Mouse (Mus musculus) heart, embryonic 15.5 days (tissue): ENCODE results near the gene F8. TPM values are rescaled to one million over a fixed set of nuclear protein-coding genes. Genes with fewer than 3 reads are reported as not detected.

Experiments used
- ATAC-seq: fragments of 200-750 bp; cut with Nextera tagmentation; replicated peaks from 2 replicates; pipeline ENCODE4 v1.8.0; 2017; ENCODE audit warnings: low read depth, moderate TSS enrichment; ENCODE audit not compliant: insufficient number of reproducible peaks, insufficient read depth, low FRiP score
- H3K27ac ChIP-seq: fragments of 300-500 bp; sonication (generic); 2 replicates; pipeline ENCODE4 v1.5.1; 2015; ENCODE audit warnings: mild to moderate bottlenecking, inconsistent platforms
- H3K27me3 ChIP-seq: fragments of 300-500 bp; sonication (generic); 2 replicates; pipeline ENCODE4 v1.6.1; 2015; ENCODE audit warnings: inconsistent platforms
- H3K36me3 ChIP-seq: fragments of 300-500 bp; sonication (generic); 2 replicates; pipeline ENCODE4 v1.6.1; 2015; ENCODE audit warnings: mild to moderate bottlenecking, inconsistent platforms
- H3K4me1 ChIP-seq: fragments of 300-500 bp; sonication (generic); replicated peaks from 2 replicates; pipeline ENCODE4 v1.6.1; 2015; ENCODE audit warnings: inconsistent platforms
- H3K4me2 ChIP-seq: fragments of 300-500 bp; sonication (generic); 2 replicates; pipeline ENCODE4 v1.6.1; 2015; ENCODE audit warnings: inconsistent platforms, mild to moderate bottlenecking, moderate library complexity
- H3K4me3 ChIP-seq: fragments of 300-500 bp; sonication (generic); 2 replicates; pipeline ENCODE4 v1.5.1; 2015; ENCODE audit warnings: mild to moderate bottlenecking, inconsistent platforms
- H3K9ac ChIP-seq: fragments of 300-500 bp; sonication (generic); 2 replicates; pipeline ENCODE4 v1.6.1; 2015; ENCODE audit warnings: mild to moderate bottlenecking, inconsistent platforms
- H3K9me3 ChIP-seq: fragments of 300-500 bp; sonication (generic); replicated peaks from 2 replicates; pipeline ENCODE4 v1.6.1; 2016; ENCODE audit warnings: inconsistent platforms
- WGBS: fragments of 180-500 bp; shearing (Covaris S2); methylation state at CpG from one replicate; pipeline ENCODE4 v1.1.7; 2015; ENCODE audit warnings: mixed read lengths; 5-methylcytosine and 5-hydroxymethylcytosine counted together
- polyA plus RNA-seq: library from polyadenylated mRNA; unstranded; fragments of >200 nt; fragmentation: Nextera tagmentation; extraction: Ambion mirVana; gene quantifications from 2 replicates; pipeline ENCODE4 v1.2.1, GENCODE M21; 2015

The F8 gene
- 1.4 and 1.9 TPM in 2 replicates for polyA plus RNA-seq

- ATAC-seq: peak; percentile 94
- WGBS: 10% methylated on average over 25 of the region's 25 CpGs
- Histone ChIP-seq H3K27ac (peak within 1 kb of the TSS; percentile 93), H3K4me2 (peak within 1 kb of the TSS; percentile 58), H3K9me3 (no peaks in the 10 kb centered on the region), H3K9ac (peak within 1 kb of the TSS; percentile 65), H3K36me3 (no peaks in the 10 kb centered on the region; the same call in none of the 2 replicates), H3K4me3 (peak within 1 kb of the TSS; percentile 62), H3K27me3 (no peaks in the 10 kb centered on the region), H3K4me1 (no peaks in the 10 kb centered on the region)
Measured at GRCm38 (mm10) chrX:75382195-75382771, at the start of gene F8, which contains the start of gene Fundc2. Gene F8 (minus strand): TSS chrX:75382615. Gene Fundc2 (plus strand): TSS chrX:75382399.

GRCm38 (mm10) chrX:75415936-75416785, 33.7 kb upstream of the F8 start, which contains the start of the genes Cmc4, Mtcp1 and Brcc3:
Gene Cmc4 (minus strand): TSS chrX:75416584.
Gene Mtcp1 (minus strand): TSS chrX:75416588.
Gene Brcc3 (plus strand): TSS chrX:75416628.
- H3K27me3 ChIP-seq: no peaks in the 10 kb centered on the region
- H3K9ac ChIP-seq: peak within 1 kb of the TSS; percentile 68
- peak; percentile 99 for ATAC-seq
- no peaks in the 10 kb centered on the region for H3K4me1 ChIP-seq
- WGBS: 10% methylated on average over 52 of the region's 52 CpGs
- peak within 1 kb of the TSS; percentile 85 for H3K27ac ChIP-seq
- no peaks in the 10 kb centered on the region for H3K36me3 ChIP-seq
- H3K4me2 ChIP-seq: peak within 1 kb of the TSS; percentile 58
- no peaks in the 10 kb centered on the region for H3K9me3 ChIP-seq
- peak within 1 kb of the TSS; percentile 64 for H3K4me3 ChIP-seq

- H3K27ac ChIP-seq: no peak overlapping the region
- H3K9me3 ChIP-seq: no peaks in the 10 kb centered on the region
- H3K27me3 ChIP-seq: no peaks in the 10 kb centered on the region
- no peak overlapping the region for H3K4me3 ChIP-seq
- WGBS: 81% methylated on average over 1 of the region's 1 CpGs
- H3K4me1 ChIP-seq: no peaks in the 10 kb centered on the region
- ATAC-seq: no peak
- no peaks in the 10 kb centered on the region for H3K36me3 ChIP-seq
- no peak overlapping the region for H3K4me2 ChIP-seq
- H3K9ac ChIP-seq: no peak overlapping the region
Measured at GRCm38 (mm10) chrX:75409711-75410110, 27.3 kb upstream of the F8 start.

- 0 out of 2 replicates have a peak overlapping the region, but pooled peaks have one; percentile 12 for H3K27ac ChIP-seq
- no peaks in the 10 kb centered on the region for H3K36me3 ChIP-seq
- ATAC-seq: no peak
- H3K4me2 ChIP-seq: no peak overlapping the region
- no peak overlapping the region for H3K9ac ChIP-seq
- H3K4me1 ChIP-seq: no peaks in the 10 kb centered on the region
- no peaks in the 10 kb centered on the region for H3K27me3 ChIP-seq
- no peaks in the 10 kb centered on the region for H3K9me3 ChIP-seq
- no peak overlapping the region for H3K4me3 ChIP-seq
Measured at GRCm38 (mm10) chrX:75403350-75403749, 20.9 kb upstream of the F8 start.

- 59% methylated on average over 2 of the region's 2 CpGs for whole genome bisulfite sequencing
- H3K9ac ChIP-seq: no peak overlapping the region
- 0 out of 2 replicates have a peak overlapping the region, but pooled peaks have one; percentile 12 for H3K27ac ChIP-seq
- H3K27me3 ChIP-seq: no peaks in the 10 kb centered on the region
- no peaks in the 10 kb centered on the region for H3K36me3 ChIP-seq
- no peak overlapping the region for H3K4me3 ChIP-seq
- no peak overlapping the region for H3K4me2 ChIP-seq
- H3K4me1 ChIP-seq: no peaks in the 10 kb centered on the region
- no peaks in the 10 kb centered on the region for H3K9me3 ChIP-seq
- no peak for ATAC-seq
Measured at GRCm38 (mm10) chrX:75402668-75403067, 20.3 kb upstream of the F8 start.

GRCm38 (mm10) chrX:75399471-75399870, 17.1 kb upstream of the F8 start:
- Histone ChIP-seq H3K27ac (no peak overlapping the region), H3K36me3 (no peaks in the 10 kb centered on the region), H3K9ac (no peak overlapping the region), H3K9me3 (no peaks in the 10 kb centered on the region), H3K4me3 (no peak overlapping the region), H3K27me3 (no peaks in the 10 kb centered on the region), H3K4me1 (no peaks in the 10 kb centered on the region), H3K4me2 (no peak overlapping the region)
- 87% methylated on average over 1 of the region's 1 CpGs for WGBS
- no peak for ATAC-seq

GRCm38 (mm10) chrX:75381699-75382098, 716 bp downstream of the F8 start:
- H3K4me2 ChIP-seq: peak overlapping the region; percentile 58
- no peaks in the 10 kb centered on the region for H3K4me1 ChIP-seq
- H3K27ac ChIP-seq: peak overlapping the region; percentile 93
- H3K27me3 ChIP-seq: no peaks in the 10 kb centered on the region
- peak overlapping the region; percentile 62 for H3K4me3 ChIP-seq
- no peaks in the 10 kb centered on the region for H3K36me3 ChIP-seq
- H3K9ac ChIP-seq: no peak overlapping the region
- no peak for ATAC-seq
- no peaks in the 10 kb centered on the region for H3K9me3 ChIP-seq
- WGBS: 62% methylated on average over 5 of the region's 5 CpGs

GRCm38 (mm10) chrX:75381176-75381575, 1.2 kb downstream of the F8 start:
- Histone ChIP-seq H3K27ac (no peak overlapping the region), H3K4me3 (no peak overlapping the region), H3K9me3 (no peaks in the 10 kb centered on the region), H3K4me1 (no peaks in the 10 kb centered on the region), H3K36me3 (no peaks in the 10 kb centered on the region), H3K27me3 (no peaks in the 10 kb centered on the region), H3K4me2 (no peak overlapping the region), H3K9ac (no peak overlapping the region)
- WGBS: 70% methylated on average over 1 of the region's 1 CpGs
- no peak for ATAC-seq

- Histone ChIP-seq H3K4me1 (no peaks in the 10 kb centered on the region), H3K4me2 (no peak overlapping the region), H3K9ac (no peak overlapping the region), H3K27ac (no peak overlapping the region), H3K9me3 (no peaks in the 10 kb centered on the region), H3K36me3 (no peaks in the 10 kb centered on the region), H3K4me3 (no peak overlapping the region), H3K27me3 (no peaks in the 10 kb centered on the region)
- no peak for ATAC-seq
Measured at GRCm38 (mm10) chrX:75376815-75377214, 5.6 kb downstream of the F8 start.

- Histone ChIP-seq H3K27me3 (no peaks in the 10 kb centered on the region), H3K27ac (no peak overlapping the region; the same call in 1 of the 2 replicates), H3K9ac (no peak overlapping the region), H3K36me3 (no peaks in the 10 kb centered on the region), H3K4me3 (no peak overlapping the region), H3K4me2 (no peak overlapping the region), H3K9me3 (no peaks in the 10 kb centered on the region), H3K4me1 (peaks cover 5% of the 10 kb centered on the region; the same call in 1 of the 2 replicates)
- 42% methylated on average over 2 of the region's 2 CpGs for WGBS
- 0 out of 2 replicates have a peak, but pooled peaks have one; percentile 27 for ATAC-seq
Measured at GRCm38 (mm10) chrX:75372666-75373425, 9.6 kb downstream of the F8 start.

- H3K9me3 ChIP-seq: no peaks in the 10 kb centered on the region
- no peak overlapping the region for H3K4me3 ChIP-seq
- no peak overlapping the region for H3K9ac ChIP-seq
- peaks cover 5% of the 10 kb centered on the region; the same call in 1 of the 2 replicates for H3K4me1 ChIP-seq
- no peaks in the 10 kb centered on the region for H3K27me3 ChIP-seq
- H3K36me3 ChIP-seq: no peaks in the 10 kb centered on the region
- no peak for ATAC-seq
- H3K4me2 ChIP-seq: no peak overlapping the region
- no peak overlapping the region for H3K27ac ChIP-seq
Measured at GRCm38 (mm10) chrX:75370197-75370596, 12.2 kb downstream of the F8 start.
